Mouse (Mus musculus): ENCODE data around the gene Dnah8.

DNA sequence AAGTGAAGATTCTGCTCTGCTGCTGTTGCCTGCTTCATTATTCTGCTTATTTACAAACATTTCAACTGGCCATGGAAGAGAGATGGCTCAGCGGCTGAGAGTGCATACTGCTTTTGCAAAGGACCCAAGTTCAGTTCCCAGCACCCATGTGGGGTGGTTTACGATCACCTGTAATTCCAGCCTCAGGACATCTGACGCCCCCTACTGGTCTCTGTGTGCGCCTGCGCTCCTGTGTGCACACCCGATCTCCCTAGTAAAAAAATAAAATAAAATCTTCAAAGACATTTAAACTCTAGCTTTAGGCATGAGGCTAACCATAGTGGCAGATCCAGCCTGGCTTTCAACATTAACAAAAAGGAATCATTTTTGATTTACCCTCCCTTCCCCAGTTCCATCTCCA lies 48.9 kb downstream of the Dnah8 start:
- no peak for TF ChIP-seq GATA1 (IDR thresholded peaks at IDR 0.05; ENCODE audit: borderline replicate concordance, low read length)
- TF ChIP-seq FLI1 (IDR thresholded peaks at IDR 0.05; ENCODE audit: low read length) = no peak

Data from megakaryocyte, embryonic 14.5 days (primary cell).